Mouse (Mus musculus): ENCODE data around the gene 1700014D04Rik. TPM values are rescaled to one million over a fixed set of nuclear protein-coding genes. Genes with fewer than 3 reads are reported as not detected.

The 1700014D04Rik gene
- total RNA-seq, 2 experiments from 2014 or later, result 0.18 to 0.42 TPM

Other genes with a start within 250 kb of the 1700014D04Rik start
- 100 to 1,000 TPM; 329 to 336 TPM for gene Agtpbp1, start 161.5 kb downstream of the 1700014D04Rik start, total RNA-seq (2021)
- 100 to 1,000 TPM; 129 to 143 TPM for gene Naa35, start 161.5 kb downstream of the 1700014D04Rik start, total RNA-seq (2021)
- gene Golm1, start 70.9 kb downstream of the 1700014D04Rik start, total RNA-seq (2021), result 10 to 100 TPM; 15.5 to 16.5 TPM
- not detected for gene 4921517D22Rik, start 52.6 kb downstream of the 1700014D04Rik start, total RNA-seq (2021)
- under 1 TPM; 0.46 to 0.48 TPM for gene Spata31d1a, start 36.4 kb downstream of the 1700014D04Rik start, total RNA-seq (2021)
- gene Spata31d1b, start 34.5 kb downstream of the 1700014D04Rik start, total RNA-seq (2021), result not detected
- under 1 TPM in 1 of 2 experiments, not detected in 1; 0.08 TPM for gene Spata31d1d, start 15.0 kb downstream of the 1700014D04Rik start, total RNA-seq (2021)
- gene Isca1, start 23.1 kb upstream of the 1700014D04Rik start, total RNA-seq (2021), result 10 to 100 TPM; 74.4 to 76.6 TPM
- gene Gm49354, start 35.5 kb upstream of the 1700014D04Rik start, total RNA-seq (2021), result not detected
- 10 to 100 TPM; 66.2 to 70.8 TPM for gene Tut7, start 76.4 kb upstream of the 1700014D04Rik start, total RNA-seq (2021)

Data from left cerebral cortex, postnatal 4 days (tissue).